Mouse (Mus musculus) G1E (cell line): ENCODE measurements around the gene Olfr669. TPM values are rescaled to one million over a fixed set of nuclear protein-coding genes. Genes with fewer than 3 reads are reported as not detected.

ENCODE experiments used
- ATAC-seq: 2 replicates; pipeline ENCODE4 v1.8.0; 2016; ENCODE audit warnings: mild to moderate bottlenecking; ENCODE audit not compliant: insufficient number of reproducible peaks, poor library complexity, low FRiP score, severe bottlenecking; ENCODE audit errors: extremely low read depth
- DNase-seq: peaks from one replicate; pipeline ENCODE4 v3.0.0; 2012; ENCODE audit warnings: low spot score
- H3K27me3 ChIP-seq: 2 replicates; pipeline ENCODE4 v1.6.1; 2012; ENCODE audit warnings: mild to moderate bottlenecking, low read length, inconsistent platforms; ENCODE audit not compliant: insufficient read depth
- H3K36me3 ChIP-seq: replicated peaks from 2 replicates; pipeline ENCODE3; 2012; ENCODE audit warnings: mild to moderate bottlenecking, inconsistent platforms
- H3K4me1 ChIP-seq: 2 replicates; pipeline ENCODE4 v1.6.1; 2012; ENCODE audit warnings: low read depth, low read length, inconsistent platforms, mixed read lengths; ENCODE audit not compliant: insufficient read depth
- H3K4me3 ChIP-seq: 2 replicates; pipeline ENCODE4 v1.5.1; 2012; ENCODE audit warnings: low read depth, mild to moderate bottlenecking, inconsistent platforms, low read length, moderate library complexity, mixed read lengths
- H3K9me3 ChIP-seq: replicated peaks from 2 replicates; pipeline ENCODE4 v1.6.1; 2012; ENCODE audit warnings: inconsistent platforms
- CTCF ChIP-seq: IDR thresholded peaks from 2 replicates; pipeline ENCODE4 v1.5.1; 2012; ENCODE audit warnings: low read depth, low read length, inconsistent platforms, mixed read lengths
- GATA1 ChIP-seq: IDR thresholded peaks from 2 replicates; pipeline ENCODE4 v1.6.1; 2012; ENCODE audit warnings: borderline replicate concordance, low read length, inconsistent platforms, mixed read lengths
- GATA2 ChIP-seq: IDR thresholded peaks from 2 replicates; pipeline ENCODE4 v1.6.1; 2012; ENCODE audit warnings: low read depth, low read length, inconsistent platforms, borderline replicate concordance
- POLR2AphosphoS5 ChIP-seq: IDR thresholded peaks from 2 replicates; pipeline ENCODE4 v1.6.1; 2012; ENCODE audit warnings: low read depth, low read length, inconsistent platforms; ENCODE audit not compliant: insufficient replicate concordance
- TAL1 ChIP-seq: conservative IDR thresholded peaks from 2 replicates; pipeline ENCODE4 v1.6.1; 2012; ENCODE audit warnings: low read depth, low read length, inconsistent platforms, mixed read lengths
- polyA plus RNA-seq: library from polyadenylated mRNA; stranded (reverse); fragments of >175 nt; gene quantifications from 2 replicates; pipeline ENCODE4 v1.2.3, GENCODE M21; 2012
- total RNA-seq, 2 experiments: library from RNA; stranded (forward) in 1 of 2; stranded (reverse) in 1 of 2; fragments of 200-1000 nt in 1 of 2; fragments of >200 nt in 1 of 2; fragmentation: Nextera tagmentation in 1 of 2; gene quantifications; 2 replicates each; pipeline ENCODE4 v1.2.3; 2014 to 2017

Olfr669 gene
- total and polyA plus RNA-seq, 3 experiments: 0.11 TPM; not detected in 2

GRCm38 (mm10) chr7:104979026-104979425 is 45.0 kb downstream of the Olfr669 start, which contains the start of gene Olfr671:
Gene Olfr671, minus strand, starts transcription at chr7:104979126.
- Histone ChIP-seq H3K4me1 (no peaks in the 10 kb centered on the region), H3K4me3 (no peak within 1 kb of the TSS), H3K27me3 (no peaks in the 10 kb centered on the region), H3K9me3 (no peaks in the 10 kb centered on the region), H3K36me3 (no peaks in the 10 kb centered on the region)
- DNase-seq (no peak), ATAC-seq (no peak)
- TF ChIP-seq TAL1 (no peak), GATA2 (no peak), CTCF (no peak), POLR2AphosphoS5 (no peak), GATA1 (no peak)

Other genes with a start within 250 kb of the Olfr669 start
- not detected in 2 replicates for gene Olfr661, start 247.7 kb upstream of the Olfr669 start, total RNA-seq (2014; fragmentation: Nextera tagmentation)
- 0.11 and 0.12 TPM in 2 replicates for gene Olfr661, start 247.7 kb upstream of the Olfr669 start, total RNA-seq (2017)
- not detected in 2 replicates for gene Olfr661, start 247.7 kb upstream of the Olfr669 start, polyA plus RNA-seq
- not detected in 2 replicates for gene Usp17le, start 156.8 kb upstream of the Olfr669 start, total RNA-seq (2014; fragmentation: Nextera tagmentation)
- gene Usp17le, start 156.8 kb upstream of the Olfr669 start, total RNA-seq (2017): 0.12 and 0.16 TPM in 2 replicates
- not detected in 2 replicates for gene Usp17le, start 156.8 kb upstream of the Olfr669 start, polyA plus RNA-seq
- gene Usp17lb, start 91.6 kb upstream of the Olfr669 start, total RNA-seq (2014; fragmentation: Nextera tagmentation): not detected in 2 replicates
- gene Usp17lb, start 91.6 kb upstream of the Olfr669 start, total RNA-seq (2017): 0.11 TPM in 1 of 2 replicates, not detected in the other
- not detected in 2 replicates for gene Usp17lb, start 91.6 kb upstream of the Olfr669 start, polyA plus RNA-seq
- gene Usp17la, start 77.2 kb upstream of the Olfr669 start, total RNA-seq (2014; fragmentation: Nextera tagmentation): not detected in 2 replicates
- gene Usp17la, start 77.2 kb upstream of the Olfr669 start, total RNA-seq (2017): not detected in 2 replicates
- not detected in 2 replicates for gene Usp17la, start 77.2 kb upstream of the Olfr669 start, polyA plus RNA-seq
- not detected in 2 replicates for gene Olfr665, start 56.2 kb upstream of the Olfr669 start, total RNA-seq (2014; fragmentation: Nextera tagmentation)
- gene Olfr665, start 56.2 kb upstream of the Olfr669 start, total RNA-seq (2017): 0.05 and 0.17 TPM in 2 replicates
- gene Olfr665, start 56.2 kb upstream of the Olfr669 start, polyA plus RNA-seq: not detected in 2 replicates
- not detected in 2 replicates for gene Olfr666, start 38.3 kb upstream of the Olfr669 start, total RNA-seq (2014; fragmentation: Nextera tagmentation)
- gene Olfr666, start 38.3 kb upstream of the Olfr669 start, total RNA-seq (2017): not detected in 2 replicates
- not detected in 2 replicates for gene Olfr666, start 38.3 kb upstream of the Olfr669 start, polyA plus RNA-seq
- not detected in 2 replicates for gene Olfr667, start 12.8 kb upstream of the Olfr669 start, total RNA-seq (2014; fragmentation: Nextera tagmentation)
- 0.22 TPM in 1 of 2 replicates, not detected in the other for gene Olfr667, start 12.8 kb upstream of the Olfr669 start, total RNA-seq (2017)
- not detected in 2 replicates for gene Olfr667, start 12.8 kb upstream of the Olfr669 start, polyA plus RNA-seq
- not detected in 2 replicates for gene Olfr668, start 6.2 kb upstream of the Olfr669 start, total RNA-seq (2014; fragmentation: Nextera tagmentation)
- 0.12 TPM in 1 of 2 replicates, not detected in the other for gene Olfr668, start 6.2 kb upstream of the Olfr669 start, total RNA-seq (2017)
- gene Olfr668, start 6.2 kb upstream of the Olfr669 start, polyA plus RNA-seq: not detected in 2 replicates
- gene Olfr670, start 28.4 kb downstream of the Olfr669 start, total RNA-seq (2014; fragmentation: Nextera tagmentation): not detected in 2 replicates
- under 0.01 and 0.12 TPM in 2 replicates for gene Olfr670, start 28.4 kb downstream of the Olfr669 start, total RNA-seq (2017)
- gene Olfr670, start 28.4 kb downstream of the Olfr669 start, polyA plus RNA-seq: not detected in 2 replicates
- not detected in 2 replicates for gene Olfr671, start 44.9 kb downstream of the Olfr669 start, total RNA-seq (2014; fragmentation: Nextera tagmentation)
- gene Olfr671, start 44.9 kb downstream of the Olfr669 start, total RNA-seq (2017): 0.22 TPM in 1 of 2 replicates, not detected in the other
- gene Olfr671, start 44.9 kb downstream of the Olfr669 start, polyA plus RNA-seq: not detected in 2 replicates
- not detected in 2 replicates for gene Olfr672, start 67.8 kb downstream of the Olfr669 start, total RNA-seq (2014; fragmentation: Nextera tagmentation)
- gene Olfr672, start 67.8 kb downstream of the Olfr669 start, total RNA-seq (2017): 0.22 and 0.23 TPM in 2 replicates
- not detected in 2 replicates for gene Olfr672, start 67.8 kb downstream of the Olfr669 start, polyA plus RNA-seq
- not detected in 2 replicates for gene Olfr675, start 94.2 kb downstream of the Olfr669 start, total RNA-seq (2014; fragmentation: Nextera tagmentation)
- gene Olfr675, start 94.2 kb downstream of the Olfr669 start, total RNA-seq (2017): 0.06 and 0.49 TPM in 2 replicates
- gene Olfr675, start 94.2 kb downstream of the Olfr669 start, polyA plus RNA-seq: not detected in 2 replicates
- gene Olfr676, start 98.5 kb downstream of the Olfr669 start, total RNA-seq (2014; fragmentation: Nextera tagmentation): not detected in 2 replicates
- gene Olfr676, start 98.5 kb downstream of the Olfr669 start, total RNA-seq (2017): 0.11 and 0.29 TPM in 2 replicates
- not detected in 2 replicates for gene Olfr676, start 98.5 kb downstream of the Olfr669 start, polyA plus RNA-seq
- gene Olfr677, start 117.1 kb downstream of the Olfr669 start, total RNA-seq (2014; fragmentation: Nextera tagmentation): not detected in 2 replicates
- gene Olfr677, start 117.1 kb downstream of the Olfr669 start, total RNA-seq (2017): 0.16 TPM in 1 of 2 replicates, not detected in the other
- not detected in 2 replicates for gene Olfr677, start 117.1 kb downstream of the Olfr669 start, polyA plus RNA-seq
- gene Olfr678, start 130.2 kb downstream of the Olfr669 start, total RNA-seq (2014; fragmentation: Nextera tagmentation): not detected in 2 replicates
- gene Olfr678, start 130.2 kb downstream of the Olfr669 start, total RNA-seq (2017): 0.16 TPM in 1 of 2 replicates, not detected in the other
- not detected in 2 replicates for gene Olfr678, start 130.2 kb downstream of the Olfr669 start, polyA plus RNA-seq
- not detected in 2 replicates for gene Olfr679, start 147.0 kb downstream of the Olfr669 start, total RNA-seq (2014; fragmentation: Nextera tagmentation)
- under 0.01 and 0.11 TPM in 2 replicates for gene Olfr679, start 147.0 kb downstream of the Olfr669 start, total RNA-seq (2017)
- not detected in 2 replicates for gene Olfr679, start 147.0 kb downstream of the Olfr669 start, polyA plus RNA-seq
- not detected in 2 replicates for gene Olfr680-ps1, start 158.6 kb downstream of the Olfr669 start, total RNA-seq (2014; fragmentation: Nextera tagmentation)
- 0.12 TPM in 1 of 2 replicates, not detected in the other for gene Olfr680-ps1, start 158.6 kb downstream of the Olfr669 start, total RNA-seq (2017)
- not detected in 2 replicates for gene Olfr680-ps1, start 158.6 kb downstream of the Olfr669 start, polyA plus RNA-seq
- gene Olfr681, start 182.6 kb downstream of the Olfr669 start, total RNA-seq (2014; fragmentation: Nextera tagmentation): not detected in 2 replicates
- gene Olfr681, start 182.6 kb downstream of the Olfr669 start, total RNA-seq (2017): 0.06 and 0.11 TPM in 2 replicates
- gene Olfr681, start 182.6 kb downstream of the Olfr669 start, polyA plus RNA-seq: not detected in 2 replicates
- not detected in 2 replicates for gene Olfr683, start 212.8 kb downstream of the Olfr669 start, total RNA-seq (2014; fragmentation: Nextera tagmentation)
- gene Olfr683, start 212.8 kb downstream of the Olfr669 start, total RNA-seq (2017): 0.22 TPM in 1 of 2 replicates, not detected in the other
- gene Olfr683, start 212.8 kb downstream of the Olfr669 start, polyA plus RNA-seq: not detected in 2 replicates
- gene Olfr684, start 229.4 kb downstream of the Olfr669 start, total RNA-seq (2014; fragmentation: Nextera tagmentation): not detected in 2 replicates
- gene Olfr684, start 229.4 kb downstream of the Olfr669 start, total RNA-seq (2017): 0.22 TPM in 1 of 2 replicates, not detected in the other
- gene Olfr684, start 229.4 kb downstream of the Olfr669 start, polyA plus RNA-seq: not detected in 2 replicates